Mouse (Mus musculus) heart, postnatal 0 days (tissue): Measurements from ENCODE around the gene Pon1.

Source experiments
- CTCF ChIP-seq: IDR thresholded peaks from 2 replicates; pipeline ENCODE4 v1.5.1; 2016; ENCODE audit warnings: antibody characterized with exemption, control low read depth, low read depth
- EP300 ChIP-seq: IDR thresholded peaks from 2 replicates; pipeline ENCODE4 v1.6.1; 2016; ENCODE audit warnings: antibody characterized with exemption, low read depth

- TF ChIP-seq EP300 = no peak
- no peak for TF ChIP-seq CTCF
Observed at GRCm38 (mm10) chr6:5171418-5171817, 22.3 kb downstream of the Pon1 start.
